Mouse (Mus musculus) neural tube, embryonic 13.5 days (tissue): ENCODE results near the gene Tgfbr3. TPM values are rescaled to one million over a fixed set of nuclear protein-coding genes. Genes with fewer than 3 reads are reported as not detected.

Experiments used
- ATAC-seq: fragments of 200-750 bp; cut with Nextera tagmentation; 2 replicates; pipeline ENCODE4 v1.8.0; 2017; ENCODE audit warnings: low read depth, mild to moderate bottlenecking, moderate TSS enrichment, moderate library complexity
- H3K27ac ChIP-seq: fragments of 300-500 bp; sonication (generic); replicated peaks from 2 replicates; pipeline ENCODE4 v1.5.1; 2015; ENCODE audit warnings: moderate library complexity, mild to moderate bottlenecking, inconsistent platforms
- H3K27me3 ChIP-seq: fragments of 300-500 bp; sonication (generic); 2 replicates; pipeline ENCODE4 v1.6.1; 2015; ENCODE audit warnings: mild to moderate bottlenecking, inconsistent platforms
- H3K36me3 ChIP-seq: fragments of 300-500 bp; sonication (generic); 2 replicates; pipeline ENCODE4 v1.6.1; 2015; ENCODE audit warnings: mild to moderate bottlenecking, inconsistent platforms
- H3K4me1 ChIP-seq: fragments of 300-500 bp; sonication (generic); replicated peaks from 2 replicates; pipeline ENCODE4 v1.6.1; 2015; ENCODE audit warnings: inconsistent platforms
- H3K4me2 ChIP-seq: fragments of 300-500 bp; sonication (generic); 2 replicates; pipeline ENCODE4 v1.6.1; 2015; ENCODE audit warnings: inconsistent platforms, mild to moderate bottlenecking, moderate library complexity
- H3K4me3 ChIP-seq: fragments of 300-500 bp; sonication (generic); 2 replicates; pipeline ENCODE4 v1.5.1; 2015; ENCODE audit warnings: mild to moderate bottlenecking, inconsistent platforms
- H3K9ac ChIP-seq: fragments of 300-500 bp; sonication (generic); 2 replicates; pipeline ENCODE4 v1.6.1; 2015; ENCODE audit warnings: moderate library complexity, mild to moderate bottlenecking, inconsistent platforms
- H3K9me3 ChIP-seq: fragments of 300-500 bp; sonication (generic); 2 replicates; pipeline ENCODE4 v1.6.1; 2016; ENCODE audit warnings: inconsistent platforms
- WGBS: fragments of 180-500 bp; shearing (Covaris S2); methylation state at CpG from one replicate; pipeline ENCODE4 v1.1.7; 2015; 5-methylcytosine and 5-hydroxymethylcytosine counted together
- polyA plus RNA-seq: library from polyadenylated mRNA; unstranded; fragments of >200 nt; fragmentation: Nextera tagmentation; extraction: Ambion mirVana; gene quantifications from 2 replicates; pipeline ENCODE4 v1.2.1, GENCODE M21; 2015

Gene Tgfbr3
- polyA plus RNA-seq, 1 experiment from 2014 or later: 6.9 TPM

DNA sequence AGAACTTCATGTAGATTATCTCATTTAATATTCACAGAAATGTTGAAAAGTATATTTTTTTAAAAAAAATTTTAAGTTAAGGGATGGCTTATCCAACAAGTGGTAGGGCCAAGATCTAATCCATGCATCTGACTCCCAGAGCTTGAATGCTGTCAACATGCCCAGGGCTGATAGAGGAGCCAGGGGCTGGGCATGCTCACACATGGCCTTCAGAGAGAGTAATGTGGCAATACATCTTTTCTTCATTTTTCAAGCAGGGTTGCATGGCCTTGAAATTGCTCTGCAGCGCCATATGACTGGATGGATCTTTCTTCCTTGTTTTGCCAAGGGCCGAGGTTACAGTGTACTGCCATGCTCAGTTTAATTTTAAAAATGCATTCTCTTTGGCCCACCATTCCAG, 185.8 kb downstream of the Tgfbr3 start:
- Histone ChIP-seq H3K9me3 (no peaks in the 10 kb centered on the region), H3K4me2 (no peak overlapping the region), H3K27ac (no peak overlapping the region), H3K27me3 (no peaks in the 10 kb centered on the region), H3K4me3 (no peak overlapping the region), H3K36me3 (no peaks in the 10 kb centered on the region), H3K9ac (no peak overlapping the region), H3K4me1 (peaks cover 14% of the 10 kb centered on the region; the same call in 1 of the 2 replicates)
- 83% methylated on average over 2 of the region's 2 CpGs for WGBS
- no peak for ATAC-seq

DNA sequence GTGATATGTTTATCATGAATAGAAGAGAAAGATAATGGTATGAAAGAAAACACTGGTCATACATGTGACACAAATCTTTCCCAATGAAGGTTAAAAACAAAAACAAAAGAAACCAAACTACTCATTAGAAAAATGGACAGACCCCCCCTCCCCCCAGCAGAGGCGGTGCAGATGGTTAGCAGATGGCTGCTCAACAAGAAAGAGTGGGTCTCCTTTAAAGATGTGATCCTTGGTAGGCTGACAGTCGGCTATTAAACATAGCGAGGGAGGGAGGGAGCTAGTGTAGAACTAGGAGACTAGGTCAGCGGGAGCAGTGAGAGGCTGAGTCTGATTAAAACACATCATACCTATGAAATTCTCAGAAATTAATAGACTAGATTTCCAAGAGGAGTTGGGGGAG, 186.5 kb downstream of the Tgfbr3 start:
- 53% methylated on average over 4 of the region's 4 CpGs for WGBS
- Histone ChIP-seq H3K27me3 (no peaks in the 10 kb centered on the region), H3K4me3 (no peak overlapping the region), H3K9me3 (no peaks in the 10 kb centered on the region), H3K4me2 (no peak overlapping the region), H3K27ac (no peak overlapping the region), H3K4me1 (peaks cover 14% of the 10 kb centered on the region; the same call in 1 of the 2 replicates), H3K36me3 (no peaks in the 10 kb centered on the region), H3K9ac (no peak overlapping the region)
- no peak for ATAC-seq

DNA sequence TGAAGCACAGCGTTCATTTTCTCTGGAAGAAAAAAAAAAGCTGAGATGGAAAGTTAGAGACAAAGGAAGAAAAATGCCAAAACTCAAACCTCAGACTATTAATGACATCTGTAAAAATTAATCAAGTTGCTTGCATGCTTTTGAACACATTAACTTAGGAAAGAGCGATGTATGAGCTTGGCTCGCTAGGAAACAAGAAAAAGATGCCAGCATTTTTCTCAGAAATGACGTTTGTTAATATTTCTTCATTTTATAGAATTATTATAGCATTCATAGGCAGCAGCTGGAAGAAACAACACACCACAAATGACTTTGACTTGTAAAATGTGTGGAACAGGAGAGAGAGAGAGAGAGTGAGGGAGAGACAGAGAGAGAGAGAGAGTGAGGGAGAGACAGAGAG, 187.7 kb downstream of the Tgfbr3 start:
- Histone ChIP-seq H3K27ac (no peak overlapping the region), H3K27me3 (no peaks in the 10 kb centered on the region), H3K36me3 (no peaks in the 10 kb centered on the region), H3K9ac (no peak overlapping the region), H3K4me3 (no peak overlapping the region), H3K9me3 (no peaks in the 10 kb centered on the region), H3K4me1 (peaks cover 14% of the 10 kb centered on the region; the same call in 1 of the 2 replicates), H3K4me2 (no peak overlapping the region)
- ATAC-seq: no peak
- 82% methylated on average over 4 of the region's 4 CpGs for WGBS

GRCm38 (mm10) chr5:107101135-107101534, 188.3 kb downstream of the Tgfbr3 start:
- Histone ChIP-seq H3K4me1 (peaks cover 14% of the 10 kb centered on the region; the same call in 1 of the 2 replicates), H3K4me3 (no peak overlapping the region), H3K9ac (no peak overlapping the region), H3K27ac (no peak overlapping the region), H3K9me3 (no peaks in the 10 kb centered on the region), H3K27me3 (no peaks in the 10 kb centered on the region), H3K36me3 (no peaks in the 10 kb centered on the region), H3K4me2 (no peak overlapping the region)
- no peak for ATAC-seq
- 78% methylated on average over 7 of the region's 7 CpGs for WGBS

DNA sequence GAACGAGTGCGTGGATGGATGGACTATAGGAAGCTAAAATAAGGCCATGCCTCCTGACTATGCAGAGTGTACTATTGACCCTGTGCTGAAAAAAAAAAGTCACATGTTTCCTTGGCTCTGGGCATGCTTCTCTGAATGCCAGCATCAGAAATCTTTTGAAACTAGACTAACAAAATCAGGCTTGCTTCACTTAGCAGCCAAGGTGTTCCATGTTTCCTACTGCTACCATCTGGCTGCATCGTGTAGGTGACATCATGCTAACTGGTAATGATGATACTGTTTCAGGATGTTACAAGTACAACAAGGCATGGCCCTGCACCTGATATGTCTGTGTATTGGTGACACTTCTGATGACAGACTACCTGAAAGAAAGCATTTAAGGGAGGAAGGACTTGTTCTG, 189.8 kb downstream of the Tgfbr3 start:
- Histone ChIP-seq H3K9ac (no peak overlapping the region), H3K36me3 (no peaks in the 10 kb centered on the region), H3K4me2 (no peak overlapping the region), H3K4me1 (peaks cover 14% of the 10 kb centered on the region; the same call in 1 of the 2 replicates), H3K27ac (no peak overlapping the region), H3K9me3 (no peaks in the 10 kb centered on the region), H3K27me3 (no peaks in the 10 kb centered on the region), H3K4me3 (no peak overlapping the region)
- no peak for ATAC-seq
- 88% methylated on average over 3 of the region's 3 CpGs for WGBS

- peaks cover 18% of the 10 kb centered on the region; the same call in 1 of the 2 replicates for H3K4me1 ChIP-seq
These were observed 190.4 kb downstream of the Tgfbr3 start for GRCm38 (mm10) chr5:107099076-107099475.

GRCm38 (mm10) chr5:107098007-107098406, 191.4 kb downstream of the Tgfbr3 start:
- H3K36me3 ChIP-seq: no peaks in the 10 kb centered on the region
- H3K9ac ChIP-seq: no peak overlapping the region
- peaks cover 17% of the 10 kb centered on the region; the same call in 1 of the 2 replicates for H3K4me1 ChIP-seq
- H3K27ac ChIP-seq: no peak overlapping the region
- no peaks in the 10 kb centered on the region for H3K9me3 ChIP-seq
- no peak for ATAC-seq
- H3K27me3 ChIP-seq: no peaks in the 10 kb centered on the region
- no peak overlapping the region for H3K4me2 ChIP-seq
- H3K4me3 ChIP-seq: no peak overlapping the region
- WGBS: 83% methylated on average over 5 of the region's 5 CpGs

More at GRCm38 (mm10) chr5:107099076-107099475, 190.4 kb downstream of the Tgfbr3 start:
- Histone ChIP-seq H3K4me3 (no peak overlapping the region), H3K36me3 (no peaks in the 10 kb centered on the region), H3K4me2 (no peak overlapping the region), H3K9me3 (no peaks in the 10 kb centered on the region), H3K27ac (no peak overlapping the region), H3K9ac (no peak overlapping the region), H3K27me3 (no peaks in the 10 kb centered on the region)
- ATAC-seq: no peak
- 49% methylated on average over 6 of the region's 6 CpGs for WGBS

- Histone ChIP-seq H3K4me3 (no peak overlapping the region), H3K4me1 (0 out of 2 replicates have a peak, but pooled peaks cover 16% of the 10 kb centered on the region), H3K4me2 (no peak overlapping the region), H3K36me3 (no peaks in the 10 kb centered on the region), H3K27ac (no peak overlapping the region), H3K9me3 (no peaks in the 10 kb centered on the region), H3K27me3 (no peaks in the 10 kb centered on the region), H3K9ac (no peak overlapping the region)
- no peak for ATAC-seq
- WGBS: 89% methylated on average over 7 of the region's 7 CpGs
These were observed 192.1 kb downstream of the Tgfbr3 start for GRCm38 (mm10) chr5:107097314-107097713.

DNA sequence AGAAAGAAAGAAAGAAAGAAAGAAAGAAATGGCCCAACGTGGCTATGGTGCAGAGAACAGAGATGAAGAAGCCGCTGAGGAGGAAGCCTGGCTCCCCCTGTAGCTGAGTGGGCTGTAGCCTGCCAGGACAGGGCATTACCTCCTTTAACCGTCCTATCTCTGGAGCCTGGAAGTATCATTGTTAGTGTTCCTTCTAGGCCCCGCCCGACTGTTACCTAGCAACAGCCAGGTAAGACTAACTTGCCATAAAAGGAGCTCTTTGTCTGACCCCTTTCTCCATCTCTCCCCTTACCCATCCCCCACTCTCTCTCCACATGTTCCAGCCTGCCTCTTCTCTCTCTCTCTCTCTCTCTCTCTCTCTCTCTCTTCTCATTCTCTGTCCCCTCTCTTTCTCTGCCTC, 195.2 kb downstream of the Tgfbr3 start:
- H3K27ac ChIP-seq: no peak overlapping the region
- 45% methylated on average over 5 of the region's 5 CpGs for WGBS

GRCm38 (mm10) chr5:107093253-107093652, 196.2 kb downstream of the Tgfbr3 start:
- Histone ChIP-seq H3K9me3 (no peaks in the 10 kb centered on the region), H3K27ac (no peak overlapping the region), H3K36me3 (no peaks in the 10 kb centered on the region), H3K4me1 (peaks cover 8% of the 10 kb centered on the region), H3K4me3 (no peak overlapping the region), H3K4me2 (no peak overlapping the region), H3K27me3 (no peaks in the 10 kb centered on the region), H3K9ac (no peak overlapping the region)
- no peak for ATAC-seq
- 90% methylated on average over 3 of the region's 3 CpGs for WGBS

More for the DNA sequence above, 195.2 kb downstream of the Tgfbr3 start:
- no peak for ATAC-seq
- no peaks in the 10 kb centered on the region for H3K27me3 ChIP-seq
- no peak overlapping the region for H3K4me3 ChIP-seq
- no peaks in the 10 kb centered on the region for H3K36me3 ChIP-seq
- no peaks in the 10 kb centered on the region for H3K9me3 ChIP-seq
- H3K4me1 ChIP-seq: 0 out of 2 replicates have a peak, but pooled peaks cover 8% of the 10 kb centered on the region
- H3K9ac ChIP-seq: no peak overlapping the region
- no peak overlapping the region for H3K4me2 ChIP-seq

DNA sequence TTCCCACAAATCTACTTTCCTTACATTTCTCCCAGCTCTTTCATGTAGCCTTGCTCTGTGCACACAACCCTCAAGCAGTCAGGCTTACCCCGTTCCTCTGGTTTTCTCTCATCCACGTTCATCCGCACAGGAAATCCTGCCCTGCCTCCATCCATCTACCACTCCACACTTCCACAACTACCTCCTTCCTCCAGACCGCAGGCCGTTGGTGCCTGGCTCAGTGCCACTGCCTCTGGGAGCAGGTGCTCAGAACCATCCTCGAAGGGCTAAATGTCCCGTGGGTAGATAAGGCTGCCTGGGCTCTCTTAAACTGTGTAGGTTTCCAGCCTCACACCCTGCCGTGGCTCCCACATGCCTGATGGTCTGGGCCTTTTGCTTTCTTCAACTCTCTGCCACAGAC, 197.3 kb downstream of the Tgfbr3 start:
- Histone ChIP-seq H3K4me3 (no peak overlapping the region), H3K9me3 (no peaks in the 10 kb centered on the region), H3K4me2 (no peak overlapping the region), H3K9ac (no peak overlapping the region), H3K36me3 (no peaks in the 10 kb centered on the region), H3K27me3 (no peaks in the 10 kb centered on the region), H3K4me1 (peaks cover 17% of the 10 kb centered on the region), H3K27ac (no peak overlapping the region)
- ATAC-seq: no peak
- WGBS: 58% methylated on average over 8 of the region's 8 CpGs

DNA sequence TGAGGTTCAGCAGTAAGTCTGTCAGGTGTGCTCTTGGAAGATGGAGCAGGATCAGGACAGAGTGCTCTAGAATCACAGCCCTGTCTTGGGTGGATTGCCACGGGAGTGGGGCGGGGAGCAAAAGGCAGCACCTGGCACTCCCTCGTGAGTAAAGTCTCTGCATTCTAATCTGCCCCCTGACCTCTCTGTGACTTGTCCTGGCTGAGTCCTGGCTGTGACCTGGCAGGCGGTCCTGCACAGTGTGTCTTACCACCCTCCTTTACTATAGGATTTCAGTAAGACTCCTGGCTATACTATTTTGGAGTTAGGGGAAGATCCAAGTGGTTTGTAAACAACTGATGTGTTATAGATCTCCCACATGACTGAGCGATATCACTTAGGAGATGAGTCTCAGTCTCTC, 199.5 kb downstream of the Tgfbr3 start:
- no peak overlapping the region for H3K4me2 ChIP-seq
- no peaks in the 10 kb centered on the region for H3K36me3 ChIP-seq
- H3K9me3 ChIP-seq: no peaks in the 10 kb centered on the region
- H3K27ac ChIP-seq: no peak overlapping the region
- no peaks in the 10 kb centered on the region for H3K27me3 ChIP-seq
- WGBS: 55% methylated on average over 5 of the region's 5 CpGs
- no peak overlapping the region for H3K9ac ChIP-seq
- peaks cover 17% of the 10 kb centered on the region for H3K4me1 ChIP-seq
- no peak for ATAC-seq
- no peak overlapping the region for H3K4me3 ChIP-seq
